Mouse (Mus musculus): ENCODE data around the gene Hspa12b. TPM values are rescaled to one million over a fixed set of nuclear protein-coding genes. Genes with fewer than 3 reads are reported as not detected.
"Not testable (repeated sequence)": the region's sequence is repeated elsewhere in the genome, so short reads cannot be mapped to it uniquely, and the experiment has no call there.

The Hspa12b gene
- polyA plus RNA-seq, 1 experiment, result 2.6 TPM

- no peak overlapping the region for H3K27ac ChIP-seq (ENCODE audit: control insufficient read depth, insufficient read depth, low read depth, low read length, poor library complexity)
- peaks cover 4% of the 10 kb centered on the region; the same call in 1 of the 2 replicates for H3K4me1 ChIP-seq (ENCODE audit: control insufficient read depth, insufficient read depth, low read length)
- no peak overlapping the region for H3K4me3 ChIP-seq (replicated peaks; ENCODE audit: control insufficient read depth, low read depth, low read length)
- WGBS, result 0% methylated on average over 1 of the region's 1 CpGs
- TF ChIP-seq CTCF (IDR thresholded peaks at IDR 0.05; ENCODE audit: control insufficient read depth, insufficient read depth, low read length), result peak; percentile 89
- no peak for TF ChIP-seq POLR2A (IDR thresholded peaks at IDR 0.05; ENCODE audit: borderline replicate concordance, control insufficient read depth, low read depth, low read length)
Observed at GRCm38 (mm10) chr2:131094823-131095222, 32.3 kb upstream of the Hspa12b start.

GRCm38 (mm10) chr2:131096101-131096795 is 30.8 kb upstream of the Hspa12b start:
- no peak overlapping the region for H3K4me3 ChIP-seq (replicated peaks; ENCODE audit: control insufficient read depth, low read depth, low read length)
- TF ChIP-seq CTCF (IDR thresholded peaks at IDR 0.05; ENCODE audit: control insufficient read depth, insufficient read depth, low read length) (no peak), POLR2A (IDR thresholded peaks at IDR 0.05; ENCODE audit: borderline replicate concordance, control insufficient read depth, low read depth, low read length) (no peak)
- WGBS, result 6% methylated on average over 9 of the region's 9 CpGs
- H3K27ac ChIP-seq (ENCODE audit: control insufficient read depth, insufficient read depth, low read depth, low read length, poor library complexity), result no peak overlapping the region
- peaks cover 2% of the 10 kb centered on the region; the same call in 1 of the 2 replicates for H3K4me1 ChIP-seq (ENCODE audit: control insufficient read depth, insufficient read depth, low read length)

- WGBS, result 61% methylated on average over 4 of the region's 4 CpGs
- Histone ChIP-seq H3K4me1 (ENCODE audit: control insufficient read depth, insufficient read depth, low read length) (peaks cover 2% of the 10 kb centered on the region; the same call in 1 of the 2 replicates), H3K27ac (ENCODE audit: control insufficient read depth, insufficient read depth, low read depth, low read length, poor library complexity) (no peak overlapping the region), H3K4me3 (replicated peaks; ENCODE audit: control insufficient read depth, low read depth, low read length) (no peak overlapping the region)
- no peak for TF ChIP-seq CTCF (IDR thresholded peaks at IDR 0.05; ENCODE audit: control insufficient read depth, insufficient read depth, low read length)
- no peak for TF ChIP-seq POLR2A (IDR thresholded peaks at IDR 0.05; ENCODE audit: borderline replicate concordance, control insufficient read depth, low read depth, low read length)
Observed at GRCm38 (mm10) chr2:131097087-131097486, 30.0 kb upstream of the Hspa12b start.

GRCm38 (mm10) chr2:131101530-131101929 is 25.6 kb upstream of the Hspa12b start:
- H3K27ac ChIP-seq (ENCODE audit: control insufficient read depth, insufficient read depth, low read depth, low read length, poor library complexity), result no peak overlapping the region
- no peak overlapping the region for H3K4me3 ChIP-seq (replicated peaks; ENCODE audit: control insufficient read depth, low read depth, low read length)
- TF ChIP-seq CTCF (IDR thresholded peaks at IDR 0.05; ENCODE audit: control insufficient read depth, insufficient read depth, low read length), result no peak
- TF ChIP-seq POLR2A (IDR thresholded peaks at IDR 0.05; ENCODE audit: borderline replicate concordance, control insufficient read depth, low read depth, low read length), result no peak
- H3K4me1 ChIP-seq (ENCODE audit: control insufficient read depth, insufficient read depth, low read length), result peaks cover 2% of the 10 kb centered on the region; the same call in 1 of the 2 replicates
- 50% methylated on average over 3 of the region's 3 CpGs for WGBS

GRCm38 (mm10) chr2:131104021-131104420 is 23.1 kb upstream of the Hspa12b start:
- WGBS, result 89% methylated on average over 4 of the region's 4 CpGs
- no peak overlapping the region for H3K27ac ChIP-seq (ENCODE audit: control insufficient read depth, insufficient read depth, low read depth, low read length, poor library complexity)
- no peak for TF ChIP-seq CTCF (IDR thresholded peaks at IDR 0.05; ENCODE audit: control insufficient read depth, insufficient read depth, low read length)
- TF ChIP-seq POLR2A (IDR thresholded peaks at IDR 0.05; ENCODE audit: borderline replicate concordance, control insufficient read depth, low read depth, low read length), result no peak
- H3K4me3 ChIP-seq (replicated peaks; ENCODE audit: control insufficient read depth, low read depth, low read length), result no peak overlapping the region
- H3K4me1 ChIP-seq (ENCODE audit: control insufficient read depth, insufficient read depth, low read length), result no peaks in the 10 kb centered on the region

- not testable (repeated sequence) for H3K4me3 ChIP-seq (replicated peaks; ENCODE audit: control insufficient read depth, low read depth, low read length); H3K4me1 ChIP-seq (ENCODE audit: control insufficient read depth, insufficient read depth, low read length); H3K27ac ChIP-seq (ENCODE audit: control insufficient read depth, insufficient read depth, low read depth, low read length, poor library complexity)
- 80% methylated on average over 4 of the region's 4 CpGs for WGBS
Observed at GRCm38 (mm10) chr2:131105061-131105460, 22.0 kb upstream of the Hspa12b start.

- WGBS, result 62% methylated on average over 5 of the region's 5 CpGs
- H3K4me3 ChIP-seq (replicated peaks; ENCODE audit: control insufficient read depth, low read depth, low read length), result no peak overlapping the region
- no peak for TF ChIP-seq CTCF (IDR thresholded peaks at IDR 0.05; ENCODE audit: control insufficient read depth, insufficient read depth, low read length)
- TF ChIP-seq POLR2A (IDR thresholded peaks at IDR 0.05; ENCODE audit: borderline replicate concordance, control insufficient read depth, low read depth, low read length), result no peak
- no peaks in the 10 kb centered on the region for H3K4me1 ChIP-seq (ENCODE audit: control insufficient read depth, insufficient read depth, low read length)
- no peak overlapping the region for H3K27ac ChIP-seq (ENCODE audit: control insufficient read depth, insufficient read depth, low read depth, low read length, poor library complexity)
Observed at GRCm38 (mm10) chr2:131105989-131106388, 21.1 kb upstream of the Hspa12b start.

GRCm38 (mm10) chr2:131118968-131119574 is 8.0 kb upstream of the Hspa12b start:
- Histone ChIP-seq H3K27ac (ENCODE audit: control insufficient read depth, insufficient read depth, low read depth, low read length, poor library complexity) (no peak overlapping the region), H3K4me3 (replicated peaks; ENCODE audit: control insufficient read depth, low read depth, low read length) (no peak overlapping the region), H3K4me1 (ENCODE audit: control insufficient read depth, insufficient read depth, low read length) (no peaks in the 10 kb centered on the region)
- TF ChIP-seq CTCF (IDR thresholded peaks at IDR 0.05; ENCODE audit: control insufficient read depth, insufficient read depth, low read length) (no peak), POLR2A (IDR thresholded peaks at IDR 0.05; ENCODE audit: borderline replicate concordance, control insufficient read depth, low read depth, low read length) (no peak)
- WGBS, result 84% methylated on average over 2 of the region's 2 CpGs

Data from bone marrow, adult 2 months (tissue).